Mouse (Mus musculus) kidney, adult 2 months (tissue): ENCODE measurements around the gene Alkbh4.

Experiments
- CTCF ChIP-seq: fragments of 200-500 bp; conservative IDR thresholded peaks from 2 replicates; pipeline ENCODE4 v1.5.1; 2011; ENCODE audit warnings: low read depth, mild to moderate bottlenecking, control low read depth, low read length, moderate library complexity, mixed read lengths; ENCODE audit not compliant: insufficient read depth, insufficient read length
- POLR2A ChIP-seq: fragments of 200-500 bp; IDR thresholded peaks from one replicate; pipeline ENCODE4 v1.6.1; 2011; ENCODE audit warnings: low read depth, low read length, control low read depth

GRCm38 (mm10) chr5:136167296-136167695 is 31.4 kb downstream of the Alkbh4 start:
- TF ChIP-seq POLR2A (no peak), CTCF (no peak)
